In the genomic region with DNA sequence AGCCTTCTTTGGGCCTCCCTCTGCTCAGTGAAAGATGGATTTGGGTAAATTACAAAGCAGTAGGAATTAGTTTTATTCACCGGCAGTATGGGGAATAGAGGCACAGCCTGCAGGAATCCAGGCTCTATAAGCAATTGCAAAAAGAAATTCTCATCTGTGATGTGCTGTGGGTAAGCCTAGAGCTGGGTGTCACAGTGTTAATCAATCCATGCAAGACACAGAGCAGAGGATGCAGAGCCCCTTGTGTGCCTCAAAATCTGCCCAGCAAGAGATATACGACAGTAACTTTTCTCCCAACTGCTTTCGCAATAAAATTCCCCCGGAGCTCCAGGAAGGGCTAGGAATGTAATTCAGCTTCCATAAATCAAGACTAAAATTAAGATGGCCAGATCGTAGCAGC, we compare ENCODE assay signal across 21 mouse cellular contexts. TPM values are rescaled to one million over a fixed set of nuclear protein-coding genes. Genes with fewer than 3 reads are reported as not detected.
DNase-seq lines count a peak whose midpoint lies in the region; ATAC-seq lines count a peak whose summit lies in the region.
"Had no signal": no experiment of that assay in that cellular context is flagged by ENCODE, and none has a peak within 500 bp of the region (broad histone marks: within the 10 kb centered on the region; RNA-seq: fewer than 3 reads in every experiment).

No protein-coding gene starts in this region.

- 0 out of 2 replicates have a peak overlapping the region, but pooled peaks have one; percentile 14 for H3K27ac ChIP-seq in kidney, embryonic 15.5 days
- no peak overlapping the region for H3K27ac ChIP-seq in neural tube, embryonic 12.5 days
- H3K27ac ChIP-seq in neural tube, embryonic 14.5 days (ENCODE audit: low read depth, low read length) = no peak overlapping the region
- H3K27ac ChIP-seq: embryonic facial prominence, embryonic 12.5 days; embryonic facial prominence, embryonic 15.5 days; hindbrain, embryonic 12.5 days; hindbrain, embryonic 15.5 days had no signal

- no peaks in the 10 kb centered on the region for H3K9me3 ChIP-seq in kidney, embryonic 15.5 days (replicated peaks)
- H3K9me3 ChIP-seq in neural tube, embryonic 12.5 days = no peaks in the 10 kb centered on the region
- H3K9me3 ChIP-seq in neural tube, embryonic 14.5 days (ENCODE audit: control insufficient read depth, low read length) = no peaks in the 10 kb centered on the region
- H3K9me3 ChIP-seq: embryonic facial prominence, embryonic 12.5 days; embryonic facial prominence, embryonic 15.5 days; hindbrain, embryonic 12.5 days; hindbrain, embryonic 15.5 days had no signal

- H3K4me3 ChIP-seq in kidney, embryonic 15.5 days (replicated peaks) = no peak overlapping the region
- H3K4me3 ChIP-seq in neural tube, embryonic 12.5 days = no peak overlapping the region
- H3K4me3 ChIP-seq in neural tube, embryonic 14.5 days (ENCODE audit: low read depth, low read length) = no peak overlapping the region
- H3K4me3 ChIP-seq: embryonic facial prominence, embryonic 12.5 days; embryonic facial prominence, embryonic 15.5 days; hindbrain, embryonic 12.5 days; hindbrain, embryonic 15.5 days had no signal

- no peak for DNase-seq in kidney, adult 11 months
- DNase-seq in neural tube, embryonic 10.5 days (ENCODE audit: extremely low spot score, low spot score) = no peak
- no peak for DNase-seq in thymus, postnatal 4 days
- no peak for DNase-seq in frontal cortex, postnatal 14 days (ENCODE audit: low spot score in 2 of 2)
- DNase-seq: adrenal gland, adult 2 months; adrenal gland, postnatal 14 days; B cell, adult 2 months; cerebellum, adult 11 months; cerebellum, adult 9-11 months; cerebellum, postnatal 25 days; forebrain, postnatal 0 days; gastrocnemius, postnatal 25 days had no signal

- H3K27me3 ChIP-seq in kidney, embryonic 15.5 days = no peaks in the 10 kb centered on the region
- no peaks in the 10 kb centered on the region for H3K27me3 ChIP-seq in neural tube, embryonic 12.5 days (replicated peaks)
- H3K27me3 ChIP-seq in neural tube, embryonic 14.5 days (ENCODE audit: control insufficient read depth, insufficient read depth, low read length) = no peaks in the 10 kb centered on the region
- H3K27me3 ChIP-seq: CH12.LX; embryonic facial prominence, embryonic 12.5 days; embryonic facial prominence, embryonic 15.5 days; hindbrain, embryonic 12.5 days; hindbrain, embryonic 15.5 days had no signal

- H3K4me2 ChIP-seq in kidney, embryonic 15.5 days = no peak overlapping the region
- H3K4me2 ChIP-seq in neural tube, embryonic 12.5 days (replicated peaks) = no peak overlapping the region
- H3K4me2 ChIP-seq in neural tube, embryonic 14.5 days (ENCODE audit: low read depth, low read length) = no peak overlapping the region
- H3K4me2 ChIP-seq: embryonic facial prominence, embryonic 12.5 days; embryonic facial prominence, embryonic 15.5 days; hindbrain, embryonic 12.5 days; hindbrain, embryonic 15.5 days had no signal

- no peak for ATAC-seq in kidney, embryonic 15.5 days (replicated peaks; ENCODE audit: low FRiP score)
- peak; percentile 25; the same call in 1 of the 2 replicates for ATAC-seq in neural tube, embryonic 12.5 days (ENCODE audit: low FRiP score, low read depth)
- ATAC-seq in neural tube, embryonic 14.5 days (ENCODE audit: low read depth) = peak; percentile 54; the same call in 1 of the 2 replicates
- ATAC-seq: forebrain, embryonic 14.5 days; forebrain, postnatal 0 days had no signal

- 40% methylated on average over 5 of the region's 5 CpGs for WGBS in kidney, embryonic 15.5 days
- WGBS in neural tube, embryonic 12.5 days = 77% methylated on average over 5 of the region's 5 CpGs
- WGBS in neural tube, embryonic 14.5 days = 67% methylated on average over 5 of the region's 5 CpGs

- no peak overlapping the region for H3K9ac ChIP-seq in kidney, embryonic 15.5 days
- no peak overlapping the region for H3K9ac ChIP-seq in neural tube, embryonic 12.5 days
- H3K9ac ChIP-seq in neural tube, embryonic 14.5 days (replicated peaks; ENCODE audit: low read depth, low read length) = no peak overlapping the region
- H3K9ac ChIP-seq: embryonic facial prominence, embryonic 12.5 days; embryonic facial prominence, embryonic 15.5 days; forebrain, postnatal 0 days; hindbrain, embryonic 12.5 days; hindbrain, embryonic 15.5 days had no signal

- no peaks in the 10 kb centered on the region for H3K4me1 ChIP-seq in kidney, embryonic 15.5 days
- no peaks in the 10 kb centered on the region for H3K4me1 ChIP-seq in neural tube, embryonic 12.5 days
- H3K4me1 ChIP-seq in neural tube, embryonic 14.5 days (ENCODE audit: control insufficient read depth, insufficient read depth, low read length) = no peaks in the 10 kb centered on the region
- H3K4me1 ChIP-seq: embryonic facial prominence, embryonic 12.5 days; embryonic facial prominence, embryonic 15.5 days; hindbrain, embryonic 12.5 days; hindbrain, embryonic 15.5 days had no signal

- peaks cover 36% of the 10 kb centered on the region for H3K36me3 ChIP-seq in kidney, embryonic 15.5 days
- H3K36me3 ChIP-seq in neural tube, embryonic 12.5 days = peaks cover 26% of the 10 kb centered on the region
- H3K36me3 ChIP-seq in neural tube, embryonic 14.5 days (ENCODE audit: control insufficient read depth, insufficient read depth, low read length) = peaks cover 17% of the 10 kb centered on the region; the same call in 1 of the 2 replicates

RNA-seq across cellular contexts. Expression of a gene that starts 6.5 kb away (rescaled TPM):
- polyA plus RNA-seq in kidney, embryonic 15.5 days (2015; fragmentation: Nextera tagmentation; extraction: Ambion mirVana) = 20.1 and 20.5 TPM in 2 replicates
- 24.1 and 25.6 TPM in 2 replicates for polyA plus RNA-seq in neural tube, embryonic 12.5 days (2016; fragmentation: Nextera tagmentation; extraction: Ambion mirVana)
- 18.1 and 20.7 TPM in 2 replicates for polyA plus RNA-seq in neural tube, embryonic 14.5 days (2014; fragmentation: Nextera tagmentation; extraction: Ambion mirVana)

RNA-seq across cellular contexts. Expression of a gene that starts 17.4 kb away (rescaled TPM):
- polyA plus RNA-seq in kidney, embryonic 15.5 days (2015; fragmentation: Nextera tagmentation; extraction: Ambion mirVana) = 53.9 and 55.7 TPM in 2 replicates
- 65.2 and 68.9 TPM in 2 replicates for polyA plus RNA-seq in neural tube, embryonic 12.5 days (2016; fragmentation: Nextera tagmentation; extraction: Ambion mirVana)
- polyA plus RNA-seq in neural tube, embryonic 14.5 days (2014; fragmentation: Nextera tagmentation; extraction: Ambion mirVana) = 84.0 and 109 TPM in 2 replicates
